Mouse (Mus musculus) CH12.LX (cell line): ENCODE results near the gene Lmod3. TPM values are rescaled to one million over a fixed set of nuclear protein-coding genes. Genes with fewer than 3 reads are reported as not detected.

ENCODE experiments used
- DNase-seq: peaks from one replicate; pipeline ENCODE4 v3.0.0-alpha.2; 2013; ENCODE audit errors: extremely low read depth
- H3K27ac ChIP-seq: 2 replicates; pipeline ENCODE4 v1.5.1; 2012; ENCODE audit warnings: low read depth, mild to moderate bottlenecking, control low read depth, moderate library complexity; ENCODE audit not compliant: insufficient read depth
- H3K27me3 ChIP-seq: replicated peaks from 2 replicates; pipeline ENCODE3; 2012; ENCODE audit warnings: inconsistent platforms
- H3K36me3 ChIP-seq, 2 experiments: replicated peaks in 1 of 2; 2 replicates each; pipeline versions ENCODE3 to v1.6.1; 2012; ENCODE audit warnings: inconsistent platforms in 1 of 2, low read length in 1 of 2, mild to moderate bottlenecking in 1 of 2, mixed read lengths in 1 of 2, moderate library complexity in 1 of 2; ENCODE audit not compliant: control insufficient read depth in 1 of 2, insufficient read depth in 1 of 2
- H3K4me1 ChIP-seq, 2 experiments: 2 replicates each; pipeline ENCODE4 v1.6.1; 2012; ENCODE audit warnings: inconsistent platforms in 1 of 2, moderate library complexity in 1 of 2; ENCODE audit not compliant: insufficient read depth in 2 of 2, control insufficient read depth in 1 of 2
- H3K4me2 ChIP-seq: 2 replicates; pipeline ENCODE4 v1.6.1; 2012; ENCODE audit warnings: low read depth, mild to moderate bottlenecking, control low read depth; ENCODE audit not compliant: poor library complexity, insufficient read depth, severe bottlenecking
- H3K4me3 ChIP-seq, 3 experiments: fragments of 150-350 bp in 1 of 3; sonication (generic) in 1 of 3; replicated peaks in 1 of 3; 2 replicates each; pipeline versions ENCODE3 to v1.5.1; 2011 to 2012; ENCODE audit warnings: low read depth in 2 of 3, low read length in 2 of 3, mild to moderate bottlenecking in 2 of 3, moderate library complexity in 2 of 3, control low read depth in 1 of 3, improper control_type of control experiment in 1 of 3, inconsistent platforms in 1 of 3, mixed read lengths in 1 of 3; ENCODE audit not compliant: poor library complexity in 1 of 3
- H3K79me2 ChIP-seq: replicated peaks from 2 replicates; pipeline ENCODE4 v1.6.1; 2012; ENCODE audit warnings: mild to moderate bottlenecking, moderate library complexity; ENCODE audit not compliant: control insufficient read depth, poor library complexity, insufficient read depth, severe bottlenecking; ENCODE audit errors: extremely low read depth
- H3K9ac ChIP-seq: 2 replicates; pipeline ENCODE4 v1.6.1; 2012; ENCODE audit warnings: low read depth, mild to moderate bottlenecking, control low read depth, moderate library complexity; ENCODE audit not compliant: insufficient read depth
- H3K9me3 ChIP-seq: replicated peaks from 2 replicates; pipeline ENCODE3; 2012; ENCODE audit warnings: low read length, inconsistent platforms, mixed read lengths
- CHD1 ChIP-seq: IDR thresholded peaks from 2 replicates; pipeline ENCODE4 v1.6.1; 2012; ENCODE audit warnings: low read depth, low read length, improper control_type of control experiment, inconsistent platforms
- CTCF ChIP-seq, 2 experiments: IDR thresholded peaks in 1 of 2; conservative IDR thresholded peaks in 1 of 2; 2 replicates each; pipeline ENCODE4 v1.5.1; 2011 to 2012; ENCODE audit warnings: low read depth in 2 of 2, low read length in 2 of 2, improper control_type of control experiment in 1 of 2, inconsistent platforms in 1 of 2, mild to moderate bottlenecking in 1 of 2, moderate library complexity in 1 of 2
- E2F4 ChIP-seq: IDR thresholded peaks from 2 replicates; pipeline ENCODE4 v1.6.1; 2011; ENCODE audit warnings: low read depth, low read length, improper control_type of control experiment; ENCODE audit not compliant: insufficient replicate concordance
- HCFC1 ChIP-seq: IDR thresholded peaks from 2 replicates; pipeline ENCODE4 v1.6.1; 2012; ENCODE audit warnings: low read depth, mild to moderate bottlenecking, inconsistent platforms, low read length, improper control_type of control experiment
- IRF4 ChIP-seq: IDR thresholded peaks from 2 replicates; pipeline ENCODE4 v1.6.1; 2014; ENCODE audit warnings: low read depth, mild to moderate bottlenecking, inconsistent platforms, low read length, improper control_type of control experiment
- KAT2A ChIP-seq: IDR thresholded peaks from 2 replicates; pipeline ENCODE4 v1.6.1; 2012; ENCODE audit warnings: low read length, improper control_type of control experiment, inconsistent platforms; ENCODE audit not compliant: insufficient replicate concordance
- MAFK ChIP-seq: IDR thresholded peaks from 2 replicates; pipeline ENCODE4 v1.6.1; 2011; ENCODE audit warnings: low read length, improper control_type of control experiment; ENCODE audit not compliant: insufficient replicate concordance
- MAZ ChIP-seq: IDR thresholded peaks from 2 replicates; pipeline ENCODE4 v1.6.1; 2012; ENCODE audit warnings: low read depth, mild to moderate bottlenecking, inconsistent platforms, low read length, improper control_type of control experiment, moderate library complexity
- MEF2A ChIP-seq: IDR thresholded peaks from 2 replicates; pipeline ENCODE4 v1.6.1; 2014; ENCODE audit warnings: low read depth, mild to moderate bottlenecking, inconsistent platforms, low read length, improper control_type of control experiment, borderline replicate concordance
- MXI1 ChIP-seq: IDR thresholded peaks from 2 replicates; pipeline ENCODE4 v1.6.1; 2011; ENCODE audit warnings: mild to moderate bottlenecking, low read depth, low read length, improper control_type of control experiment
- PAX5 ChIP-seq: IDR thresholded peaks from 2 replicates; pipeline ENCODE4 v1.6.1; 2012; ENCODE audit warnings: low read length, inconsistent platforms, mixed read lengths
- POLR2A ChIP-seq: IDR thresholded peaks from 2 replicates; pipeline ENCODE4 v1.6.1; 2011; ENCODE audit warnings: low read depth, mild to moderate bottlenecking, improper control_type of control experiment, low read length
- SIN3A ChIP-seq: IDR thresholded peaks from 2 replicates; pipeline ENCODE4 v1.6.1; 2012; ENCODE audit warnings: low read length, improper control_type of control experiment, inconsistent platforms
- TBP ChIP-seq: conservative IDR thresholded peaks from 2 replicates; pipeline ENCODE4 v1.6.1; 2011; ENCODE audit warnings: low read depth, low read length, improper control_type of control experiment
- TCF12 ChIP-seq: IDR thresholded peaks from 2 replicates; pipeline ENCODE4 v1.6.1; 2014; ENCODE audit warnings: low read depth, mild to moderate bottlenecking, inconsistent platforms, low read length, improper control_type of control experiment
- USF1 ChIP-seq: IDR thresholded peaks from 2 replicates; pipeline ENCODE4 v1.6.1; 2014; ENCODE audit warnings: low read depth, mild to moderate bottlenecking, inconsistent platforms, low read length, improper control_type of control experiment
- USF2 ChIP-seq: conservative IDR thresholded peaks from 2 replicates; pipeline ENCODE4 v1.6.1; 2011; ENCODE audit warnings: low read depth, low read length, improper control_type of control experiment
- ZKSCAN1 ChIP-seq: IDR thresholded peaks from 2 replicates; pipeline ENCODE4 v1.6.1; 2012; ENCODE audit warnings: low read depth, inconsistent platforms, low read length, improper control_type of control experiment, borderline replicate concordance
- ZNF384 ChIP-seq: IDR thresholded peaks from 2 replicates; pipeline ENCODE4 v1.6.1; 2012; ENCODE audit warnings: low read depth, low read length, improper control_type of control experiment, inconsistent platforms
- dilution Hi-C: fragments of 300-500 bp; cut with MboI; formaldehyde crosslinking; loops from 2 replicates; pipeline ENCODE4 v1.14.3; 2020; ENCODE audit warnings: low sequenced_read_pairs; ENCODE audit not compliant: extremely low pct_unique_long_range_greater_than_20kb, extremely low pct_ligation_motif_present
- in situ Hi-C: fragments of 300-500 bp; cut with MboI; formaldehyde crosslinking; loops from 3 replicates; pipeline ENCODE4 v1.14.3; 2019; ENCODE audit warnings: low sequenced_read_pairs, low pct_ligation_motif_present, low pct_unique_long_range_greater_than_20kb, mixed read lengths
- polyA plus RNA-seq: library from polyadenylated mRNA; unstranded; fragments of >175 nt; gene quantifications from 2 replicates; pipeline ENCODE4 v1.2.1, GENCODE M21; 2012; ENCODE audit warnings: low read depth; ENCODE audit not compliant: insufficient read length
- total RNA-seq, 2 experiments: library from RNA; depleted of rRNA; stranded (reverse); fragments of 300-350 nt in 1 of 2; fragments of >200 nt in 1 of 2; gene quantifications; 2 replicates each; pipeline ENCODE4 v1.2.3; 2012 to 2014

Lmod3 gene
- total and polyA plus RNA-seq, 3 experiments, result not detected

DNA sequence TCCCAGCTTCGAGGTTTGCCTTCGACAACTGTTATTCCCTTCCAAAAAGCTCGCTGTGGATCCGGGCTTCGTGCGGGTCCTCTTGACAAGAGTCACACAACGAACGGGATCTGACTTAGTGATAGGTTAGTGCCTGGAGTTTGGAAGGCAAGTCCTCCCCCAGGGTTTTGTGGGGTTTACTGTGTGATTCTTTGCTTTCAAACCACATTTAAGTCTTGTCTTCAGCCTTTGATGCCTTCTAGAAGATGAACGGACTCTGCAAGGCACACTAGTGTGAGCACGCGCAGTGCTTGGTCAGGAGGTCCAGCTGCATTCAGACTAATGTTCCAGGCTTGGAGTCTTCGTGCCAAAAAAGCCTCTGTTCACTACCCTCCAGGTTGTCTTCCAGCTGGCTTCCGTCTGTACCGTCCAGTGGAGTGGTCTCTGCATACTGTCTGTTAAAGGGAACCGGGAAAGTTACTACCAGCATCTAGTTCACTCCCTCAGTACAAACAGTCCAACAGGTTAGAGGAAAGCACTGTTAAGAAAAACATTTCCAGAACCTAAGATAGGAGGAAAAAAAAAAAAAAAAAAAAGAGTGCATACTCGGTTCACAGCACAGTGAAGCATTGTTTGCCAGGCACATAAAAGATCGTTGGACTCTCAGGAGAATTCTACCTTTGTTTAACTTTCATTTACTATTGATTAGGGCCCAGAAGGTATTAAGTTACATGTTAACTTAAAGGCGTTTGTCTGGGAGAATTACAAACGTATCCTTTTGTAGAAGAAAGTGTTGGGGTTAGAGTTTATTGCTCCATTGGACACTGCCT lies 35.7 kb upstream of the Lmod3 start:
- in situ Hi-C loops (no loop called here), dilution Hi-C loops (no loop called here)
- Histone ChIP-seq H3K4me3 (no peak overlapping the region), H3K4me2 (no peak overlapping the region), H3K9me3 (no peaks in the 10 kb centered on the region), H3K36me3 (no peaks in the 10 kb centered on the region), H3K79me2 (no peaks in the 10 kb centered on the region), H3K4me1 (peaks cover 7 to 32% of the 10 kb centered on the region in 2 experiments), H3K27me3 (no peaks in the 10 kb centered on the region), H3K27ac (no peak overlapping the region), H3K9ac (no peak overlapping the region)
- no peak for TF ChIP-seq USF2
- TF ChIP-seq ZNF384, result peak; percentile 49
- DNase-seq, result no peak

DNA sequence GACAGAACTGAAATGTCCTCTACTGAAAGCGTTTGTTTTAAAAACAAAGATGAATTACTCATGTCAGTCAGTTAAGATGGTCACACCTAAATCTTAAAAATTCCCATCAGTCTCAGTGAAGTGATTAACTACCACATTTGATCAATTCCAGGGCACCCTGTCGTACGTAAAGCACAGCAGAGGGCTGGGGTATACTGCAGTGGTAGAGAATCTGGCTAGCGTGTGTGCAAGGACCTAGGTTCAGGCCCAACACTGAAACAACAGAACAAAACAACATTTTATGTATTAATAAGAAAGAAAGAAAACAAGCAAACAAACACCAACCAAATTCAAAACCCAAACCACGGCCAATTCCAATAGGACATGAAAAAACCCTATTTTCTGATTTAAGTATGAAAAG lies 33.8 kb upstream of the Lmod3 start:
- dilution Hi-C loops, result no loop called here
- TF ChIP-seq MAZ (no peak), TBP (no peak), MEF2A (no peak), MAFK (no peak), E2F4 (no peak), MXI1 (no peak), SIN3A (no peak), CTCF (conservative IDR thresholded peaks at IDR 0.05 in 1 of 2, IDR thresholded peaks at IDR 0.05 in 1 of 2; ENCODE audit: low read depth in 2 of 2, low read length in 2 of 2) (no peak), PAX5 (no peak), CHD1 (no peak), ZKSCAN1 (no peak), USF1 (no peak), TCF12 (no peak), KAT2A (no peak), USF2 (no peak), POLR2A (no peak), HCFC1 (no peak), IRF4 (no peak)
- TF ChIP-seq, all 38 proteins: peak for 0
- H3K79me2 ChIP-seq, result no peaks in the 10 kb centered on the region
- H3K9me3 ChIP-seq, result no peaks in the 10 kb centered on the region
- H3K4me3 ChIP-seq, result no peak overlapping the region
- H3K36me3 ChIP-seq, result no peaks in the 10 kb centered on the region
- H3K9ac ChIP-seq, result no peak overlapping the region
- H3K4me1 ChIP-seq, result peaks cover 2 to 21% of the 10 kb centered on the region in 2 experiments; a peak in 2 of 4 replicates
- no peak overlapping the region for H3K4me2 ChIP-seq
- H3K27me3 ChIP-seq, result no peaks in the 10 kb centered on the region
- DNase-seq, result no peak
- in situ Hi-C loops, result no loop called here
- H3K27ac ChIP-seq, result no peak overlapping the region
